Mouse (Mus musculus) kidney, adult 2 months (tissue): Measurements from ENCODE around the gene Enthd1.

Experiments used
- CTCF ChIP-seq: fragments of 200-500 bp; conservative IDR thresholded peaks from 2 replicates; pipeline ENCODE4 v1.5.1; 2011; ENCODE audit warnings: low read depth, mild to moderate bottlenecking, control low read depth, low read length, moderate library complexity, mixed read lengths; ENCODE audit not compliant: insufficient read depth, insufficient read length
- POLR2A ChIP-seq: fragments of 200-500 bp; IDR thresholded peaks from one replicate; pipeline ENCODE4 v1.6.1; 2011; ENCODE audit warnings: low read depth, low read length, control low read depth

GRCm38 (mm10) chr15:80491505-80491904 lies 73.5 kb downstream of the Enthd1 start:
- TF ChIP-seq CTCF (no peak), POLR2A (no peak)
